Mouse (Mus musculus): ENCODE data around the gene Coq10b. TPM values are rescaled to one million over a fixed set of nuclear protein-coding genes. Genes with fewer than 3 reads are reported as not detected.
A peak's percentile ranks its signal among the peaks of the same experiment; 100 is the strongest.

Coq10b gene
- polyA plus RNA-seq, 1 experiment from 2014 or later = 15.8 TPM

- Histone ChIP-seq H3K9me3 (ENCODE audit: control insufficient read depth, low read length) (no peaks in the 10 kb centered on the region), H3K4me3 (ENCODE audit: low read length) (peak overlapping the region; percentile 96), H3K4me2 (ENCODE audit: low read depth, low read length) (peak overlapping the region; percentile 63), H3K27me3 (replicated peaks; ENCODE audit: control insufficient read depth, insufficient read depth, low read length) (no peaks in the 10 kb centered on the region), H3K36me3 (ENCODE audit: control insufficient read depth, insufficient read depth, low read length) (peaks cover 10% of the 10 kb centered on the region; the same call in 1 of the 2 replicates), H3K9ac (ENCODE audit: low read depth, low read length) (peak overlapping the region; percentile 99), H3K4me1 (ENCODE audit: control insufficient read depth, insufficient read depth, low read length) (peaks cover 15% of the 10 kb centered on the region), H3K27ac (ENCODE audit: low read length) (peak overlapping the region; percentile 91)
- ATAC-seq = no peak
- WGBS = 5% methylated on average over 16 of the region's 16 CpGs
These were observed 36.3 kb downstream of the Coq10b start for GRCm38 (mm10) chr1:55088611-55089497.

GRCm38 (mm10) chr1:55089498-55090064 is 37.0 kb downstream of the Coq10b start:
- Histone ChIP-seq H3K4me1 (ENCODE audit: control insufficient read depth, insufficient read depth, low read length) (peaks cover 12% of the 10 kb centered on the region), H3K36me3 (ENCODE audit: control insufficient read depth, insufficient read depth, low read length) (0 out of 2 replicates have a peak, but pooled peaks cover 6% of the 10 kb centered on the region), H3K4me2 (ENCODE audit: low read depth, low read length) (peak overlapping the region; percentile 63), H3K27ac (ENCODE audit: low read length) (peak overlapping the region; percentile 63), H3K9me3 (ENCODE audit: control insufficient read depth, low read length) (no peaks in the 10 kb centered on the region), H3K27me3 (replicated peaks; ENCODE audit: control insufficient read depth, insufficient read depth, low read length) (no peaks in the 10 kb centered on the region), H3K9ac (ENCODE audit: low read depth, low read length) (peak overlapping the region; percentile 69), H3K4me3 (ENCODE audit: low read length) (peak overlapping the region; percentile 96)
- no peak for ATAC-seq
- WGBS = 76% methylated on average over 5 of the region's 5 CpGs

GRCm38 (mm10) chr1:55092056-55092455 is 39.5 kb downstream of the Coq10b start:
- 94% methylated on average over 2 of the region's 2 CpGs for WGBS
- H3K9me3 ChIP-seq (ENCODE audit: control insufficient read depth, low read length) = no peaks in the 10 kb centered on the region
- no peak overlapping the region for H3K9ac ChIP-seq (ENCODE audit: low read depth, low read length)
- no peak for ATAC-seq
- H3K4me1 ChIP-seq (ENCODE audit: control insufficient read depth, insufficient read depth, low read length) = peaks cover 6% of the 10 kb centered on the region
- H3K36me3 ChIP-seq (ENCODE audit: control insufficient read depth, insufficient read depth, low read length) = no peaks in the 10 kb centered on the region
- H3K27ac ChIP-seq (ENCODE audit: low read length) = no peak overlapping the region
- no peaks in the 10 kb centered on the region for H3K27me3 ChIP-seq (replicated peaks; ENCODE audit: control insufficient read depth, insufficient read depth, low read length)
- H3K4me2 ChIP-seq (ENCODE audit: low read depth, low read length) = no peak overlapping the region
- H3K4me3 ChIP-seq (ENCODE audit: low read length) = no peak overlapping the region

GRCm38 (mm10) chr1:55092469-55092868 is 39.9 kb downstream of the Coq10b start:
- no peak overlapping the region for H3K4me3 ChIP-seq (ENCODE audit: low read length)
- no peaks in the 10 kb centered on the region for H3K36me3 ChIP-seq (ENCODE audit: control insufficient read depth, insufficient read depth, low read length)
- no peak overlapping the region for H3K4me2 ChIP-seq (ENCODE audit: low read depth, low read length)
- 88% methylated on average over 1 of the region's 1 CpGs for WGBS
- no peak for ATAC-seq
- H3K9me3 ChIP-seq (ENCODE audit: control insufficient read depth, low read length) = no peaks in the 10 kb centered on the region
- no peak overlapping the region for H3K27ac ChIP-seq (ENCODE audit: low read length)
- no peaks in the 10 kb centered on the region for H3K27me3 ChIP-seq (replicated peaks; ENCODE audit: control insufficient read depth, insufficient read depth, low read length)
- H3K4me1 ChIP-seq (ENCODE audit: control insufficient read depth, insufficient read depth, low read length) = peaks cover 6% of the 10 kb centered on the region
- no peak overlapping the region for H3K9ac ChIP-seq (ENCODE audit: low read depth, low read length)

GRCm38 (mm10) chr1:55106919-55107585 is 54.5 kb downstream of the Coq10b start:
- ATAC-seq = no peak
- Histone ChIP-seq H3K4me3 (ENCODE audit: low read length) (no peak overlapping the region), H3K4me2 (ENCODE audit: low read depth, low read length) (no peak overlapping the region), H3K27ac (ENCODE audit: low read length) (no peak overlapping the region), H3K36me3 (ENCODE audit: control insufficient read depth, insufficient read depth, low read length) (no peaks in the 10 kb centered on the region), H3K4me1 (ENCODE audit: control insufficient read depth, insufficient read depth, low read length) (no peaks in the 10 kb centered on the region), H3K9me3 (ENCODE audit: control insufficient read depth, low read length) (no peaks in the 10 kb centered on the region), H3K27me3 (replicated peaks; ENCODE audit: control insufficient read depth, insufficient read depth, low read length) (no peaks in the 10 kb centered on the region), H3K9ac (ENCODE audit: low read depth, low read length) (no peak overlapping the region)
- WGBS = 79% methylated on average over 9 of the region's 9 CpGs

GRCm38 (mm10) chr1:55107644-55108043 is 55.1 kb downstream of the Coq10b start:
- H3K4me1 ChIP-seq (ENCODE audit: control insufficient read depth, insufficient read depth, low read length) = no peaks in the 10 kb centered on the region
- no peak overlapping the region for H3K27ac ChIP-seq (ENCODE audit: low read length)
- no peak for ATAC-seq
- H3K36me3 ChIP-seq (ENCODE audit: control insufficient read depth, insufficient read depth, low read length) = no peaks in the 10 kb centered on the region
- WGBS = 91% methylated on average over 1 of the region's 1 CpGs
- no peak overlapping the region for H3K9ac ChIP-seq (ENCODE audit: low read depth, low read length)
- H3K9me3 ChIP-seq (ENCODE audit: control insufficient read depth, low read length) = no peaks in the 10 kb centered on the region
- no peaks in the 10 kb centered on the region for H3K27me3 ChIP-seq (replicated peaks; ENCODE audit: control insufficient read depth, insufficient read depth, low read length)
- no peak overlapping the region for H3K4me3 ChIP-seq (ENCODE audit: low read length)
- H3K4me2 ChIP-seq (ENCODE audit: low read depth, low read length) = no peak overlapping the region

GRCm38 (mm10) chr1:55108473-55108872 is 55.9 kb downstream of the Coq10b start:
- no peaks in the 10 kb centered on the region for H3K27me3 ChIP-seq (replicated peaks; ENCODE audit: control insufficient read depth, insufficient read depth, low read length)
- 50% methylated on average over 2 of the region's 2 CpGs for WGBS

GRCm38 (mm10) chr1:55109066-55109766 is 56.6 kb downstream of the Coq10b start:
- 87% methylated on average over 4 of the region's 4 CpGs for WGBS
- H3K4me2 ChIP-seq (ENCODE audit: low read depth, low read length) = no peak overlapping the region
- no peaks in the 10 kb centered on the region for H3K9me3 ChIP-seq (ENCODE audit: control insufficient read depth, low read length)
- no peak overlapping the region for H3K27ac ChIP-seq (ENCODE audit: low read length)
- no peaks in the 10 kb centered on the region for H3K4me1 ChIP-seq (ENCODE audit: control insufficient read depth, insufficient read depth, low read length)
- no peak overlapping the region for H3K9ac ChIP-seq (ENCODE audit: low read depth, low read length)
- no peaks in the 10 kb centered on the region for H3K27me3 ChIP-seq (replicated peaks; ENCODE audit: control insufficient read depth, insufficient read depth, low read length)
- ATAC-seq = no peak
- H3K4me3 ChIP-seq (ENCODE audit: low read length) = no peak overlapping the region
- H3K36me3 ChIP-seq (ENCODE audit: control insufficient read depth, insufficient read depth, low read length) = no peaks in the 10 kb centered on the region

More at GRCm38 (mm10) chr1:55108473-55108872, 55.9 kb downstream of the Coq10b start:
- no peaks in the 10 kb centered on the region for H3K9me3 ChIP-seq (ENCODE audit: control insufficient read depth, low read length)
- H3K9ac ChIP-seq (ENCODE audit: low read depth, low read length) = no peak overlapping the region
- no peak overlapping the region for H3K4me2 ChIP-seq (ENCODE audit: low read depth, low read length)
- no peak overlapping the region for H3K27ac ChIP-seq (ENCODE audit: low read length)
- H3K4me1 ChIP-seq (ENCODE audit: control insufficient read depth, insufficient read depth, low read length) = no peaks in the 10 kb centered on the region
- no peaks in the 10 kb centered on the region for H3K36me3 ChIP-seq (ENCODE audit: control insufficient read depth, insufficient read depth, low read length)
- no peak overlapping the region for H3K4me3 ChIP-seq (ENCODE audit: low read length)
- ATAC-seq = no peak
